Mouse (Mus musculus) embryonic facial prominence, embryonic 12.5 days (tissue): ENCODE results near the gene Exoc3l2. TPM values are rescaled to one million over a fixed set of nuclear protein-coding genes. Genes with fewer than 3 reads are reported as not detected.

Experiments used
- ATAC-seq: fragments of 200-750 bp; cut with Nextera tagmentation; 2 replicates; pipeline ENCODE4 v1.8.0; 2017; ENCODE audit not compliant: insufficient number of reproducible peaks, insufficient read depth, low FRiP score, low TSS enrichment
- H3K27ac ChIP-seq: fragments of 300-500 bp; sonication (generic); 2 replicates; pipeline ENCODE4 v1.5.1; 2016; ENCODE audit warnings: mild to moderate bottlenecking
- H3K27me3 ChIP-seq: fragments of 300-500 bp; sonication (generic); 2 replicates; pipeline ENCODE4 v1.6.1; 2016; ENCODE audit warnings: mild to moderate bottlenecking, moderate library complexity
- H3K36me3 ChIP-seq: fragments of 300-500 bp; sonication (generic); 2 replicates; pipeline ENCODE4 v1.6.1; 2016; ENCODE audit warnings: mild to moderate bottlenecking
- H3K4me1 ChIP-seq: fragments of 300-500 bp; sonication (generic); 2 replicates; pipeline ENCODE4 v1.6.1; 2016
- H3K4me2 ChIP-seq: fragments of 300-500 bp; sonication (generic); replicated peaks from 2 replicates; pipeline ENCODE4 v1.6.1; 2016; ENCODE audit warnings: mild to moderate bottlenecking, moderate library complexity
- H3K4me3 ChIP-seq: fragments of 300-500 bp; sonication (generic); 2 replicates; pipeline ENCODE4 v1.5.1; 2016; ENCODE audit warnings: mild to moderate bottlenecking
- H3K9ac ChIP-seq: fragments of 300-500 bp; sonication (generic); 2 replicates; pipeline ENCODE4 v1.6.1; 2016; ENCODE audit warnings: mild to moderate bottlenecking, moderate library complexity
- H3K9me3 ChIP-seq: fragments of 300-500 bp; sonication (generic); 2 replicates; pipeline ENCODE4 v1.6.1; 2016; ENCODE audit warnings: mild to moderate bottlenecking, moderate library complexity
- WGBS: fragments of 180-500 bp; shearing (Covaris S2); methylation state at CpG from one replicate; pipeline ENCODE4 v1.1.7; 2016; 5-methylcytosine and 5-hydroxymethylcytosine counted together
- polyA plus RNA-seq: library from polyadenylated mRNA; unstranded; fragments of >200 nt; fragmentation: Nextera tagmentation; extraction: Ambion mirVana; gene quantifications from 2 replicates; pipeline ENCODE4 v1.2.1, GENCODE M21; 2016

Gene Exoc3l2
- polyA plus RNA-seq, 1 experiment from 2014 or later, result 1.0 TPM

- Histone ChIP-seq H3K36me3 (no peaks in the 10 kb centered on the region), H3K4me1 (peaks cover 20% of the 10 kb centered on the region), H3K9ac (no peak overlapping the region), H3K27ac (no peak overlapping the region), H3K4me2 (no peak overlapping the region), H3K4me3 (no peak overlapping the region), H3K27me3 (peaks cover 64% of the 10 kb centered on the region), H3K9me3 (no peaks in the 10 kb centered on the region)
- no peak for ATAC-seq
- 68% methylated on average over 12 of the region's 12 CpGs for WGBS
These were observed 5.1 kb downstream of the Exoc3l2 start for GRCm38 (mm10) chr7:19468279-19468678.

GRCm38 (mm10) chr7:19469404-19469803 is 6.3 kb downstream of the Exoc3l2 start:
- Histone ChIP-seq H3K36me3 (no peaks in the 10 kb centered on the region), H3K4me3 (0 out of 2 replicates have a peak overlapping the region, but pooled peaks have one; percentile 6), H3K9ac (no peak overlapping the region), H3K4me1 (peaks cover 15% of the 10 kb centered on the region), H3K9me3 (no peaks in the 10 kb centered on the region), H3K27ac (no peak overlapping the region), H3K4me2 (no peak overlapping the region), H3K27me3 (peaks cover 72% of the 10 kb centered on the region)
- ATAC-seq, result no peak
- 23% methylated on average over 23 of the region's 23 CpGs for WGBS

- no peak overlapping the region for H3K4me3 ChIP-seq
- H3K4me1 ChIP-seq, result peaks cover 6% of the 10 kb centered on the region; the same call in 1 of the 2 replicates
- H3K36me3 ChIP-seq, result no peaks in the 10 kb centered on the region
- no peak overlapping the region for H3K4me2 ChIP-seq
- H3K27ac ChIP-seq, result no peak overlapping the region
- ATAC-seq, result no peak
- WGBS, result 9% methylated on average over 14 of the region's 14 CpGs
- no peak overlapping the region for H3K9ac ChIP-seq
- H3K9me3 ChIP-seq, result no peaks in the 10 kb centered on the region
- H3K27me3 ChIP-seq, result peaks cover 77% of the 10 kb centered on the region
These were observed 7.2 kb downstream of the Exoc3l2 start for GRCm38 (mm10) chr7:19470308-19470707.

DNA sequence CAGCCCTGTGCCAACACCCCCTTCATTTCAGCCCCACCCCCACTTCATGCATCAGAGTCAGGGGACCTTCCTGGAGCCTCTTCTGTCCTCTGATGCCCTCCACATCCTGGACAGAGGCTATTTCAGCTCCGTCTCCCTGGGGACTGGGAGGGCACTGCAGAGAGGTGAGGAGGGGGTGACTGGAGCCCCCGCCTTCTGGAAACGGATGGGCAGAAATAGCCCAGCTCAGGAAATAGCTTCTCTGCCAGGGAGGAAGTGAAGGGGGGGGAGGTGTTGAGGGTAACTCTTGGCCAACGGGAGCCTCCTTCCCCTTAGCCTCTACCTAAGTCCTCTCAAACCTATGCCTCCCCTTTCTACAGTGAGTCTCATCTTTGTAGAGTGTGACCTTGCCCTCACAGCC is 9.3 kb downstream of the Exoc3l2 start:
- H3K4me2 ChIP-seq, result no peak overlapping the region
- H3K9ac ChIP-seq, result peak overlapping the region; percentile 10; the same call in 1 of the 2 replicates
- no peaks in the 10 kb centered on the region for H3K36me3 ChIP-seq
- peaks cover 67% of the 10 kb centered on the region for H3K27me3 ChIP-seq
- no peak for ATAC-seq
- H3K27ac ChIP-seq, result no peak overlapping the region
- no peak overlapping the region for H3K4me3 ChIP-seq
- 41% methylated on average over 4 of the region's 4 CpGs for WGBS
- H3K4me1 ChIP-seq, result 0 out of 2 replicates have a peak, but pooled peaks cover 5% of the 10 kb centered on the region
- H3K9me3 ChIP-seq, result no peaks in the 10 kb centered on the region

DNA sequence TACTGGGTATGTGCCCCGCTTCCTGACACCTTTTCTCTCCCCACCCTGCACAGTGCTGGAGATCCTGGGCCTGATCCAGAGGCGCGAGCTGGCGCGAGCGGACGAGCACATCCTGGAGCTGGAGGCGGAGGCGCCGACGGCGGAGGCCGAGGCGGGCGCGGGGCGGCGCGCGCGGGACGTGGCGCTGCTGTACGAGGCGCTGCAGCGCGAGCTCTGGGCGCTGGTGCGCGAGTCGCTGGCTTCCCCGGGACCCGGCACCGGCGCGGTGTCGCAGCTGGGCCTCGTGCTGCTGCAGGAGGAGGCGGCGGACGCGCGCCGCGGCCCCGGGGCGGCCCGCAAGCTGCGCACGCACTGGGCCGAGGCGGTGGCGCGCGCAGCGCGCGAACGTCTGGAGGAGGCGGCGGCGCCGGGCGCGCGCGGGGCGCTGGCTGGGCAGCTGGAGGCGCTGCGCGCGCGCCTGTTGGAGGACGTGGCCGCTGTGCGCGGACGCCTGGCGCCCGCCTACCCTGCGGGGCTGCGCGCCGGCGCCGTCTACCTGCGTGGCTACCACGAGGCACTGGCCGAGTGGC is 10.8 kb downstream of the Exoc3l2 start:
- H3K27ac ChIP-seq, result peak overlapping the region; percentile 73
- H3K4me2 ChIP-seq, result peak overlapping the region; percentile 76
- H3K9ac ChIP-seq, result peak overlapping the region; percentile 64
- no peaks in the 10 kb centered on the region for H3K36me3 ChIP-seq
- 0 out of 2 replicates have a peak, but pooled peaks cover 5% of the 10 kb centered on the region for H3K4me1 ChIP-seq
- ATAC-seq, result peak; percentile 73
- peaks cover 63% of the 10 kb centered on the region for H3K27me3 ChIP-seq
- peak overlapping the region; percentile 52 for H3K4me3 ChIP-seq
- no peaks in the 10 kb centered on the region for H3K9me3 ChIP-seq
- WGBS, result under 1% methylated on average over 87 of the region's 89 CpGs

DNA sequence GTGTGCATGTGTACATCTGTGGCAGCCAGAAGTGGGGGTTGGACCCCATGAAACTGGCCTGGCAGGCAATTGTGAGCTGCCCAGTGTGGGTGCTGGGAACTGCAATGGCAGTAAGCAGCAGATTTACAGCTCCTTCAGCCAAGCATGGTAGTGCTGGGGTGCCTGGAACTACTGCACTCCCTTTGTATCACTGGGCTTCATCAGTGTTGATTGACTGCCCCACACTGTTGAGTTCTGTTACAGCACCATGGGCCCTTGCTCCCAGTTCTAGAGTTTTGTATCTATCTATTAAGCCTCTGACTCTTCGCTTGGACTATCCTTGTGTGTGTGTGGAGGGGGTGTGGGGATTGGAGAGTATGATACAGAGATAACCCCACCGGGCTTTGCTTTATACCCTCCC is 14.0 kb downstream of the Exoc3l2 start:
- no peaks in the 10 kb centered on the region for H3K9me3 ChIP-seq
- H3K36me3 ChIP-seq, result no peaks in the 10 kb centered on the region
- no peak overlapping the region for H3K4me3 ChIP-seq
- H3K4me1 ChIP-seq, result 0 out of 2 replicates have a peak, but pooled peaks cover 5% of the 10 kb centered on the region
- no peak overlapping the region for H3K4me2 ChIP-seq
- H3K27ac ChIP-seq, result no peak overlapping the region
- no peak overlapping the region for H3K9ac ChIP-seq
- ATAC-seq, result no peak
- H3K27me3 ChIP-seq, result peaks cover 38% of the 10 kb centered on the region
- WGBS, result 75% methylated on average over 2 of the region's 2 CpGs

DNA sequence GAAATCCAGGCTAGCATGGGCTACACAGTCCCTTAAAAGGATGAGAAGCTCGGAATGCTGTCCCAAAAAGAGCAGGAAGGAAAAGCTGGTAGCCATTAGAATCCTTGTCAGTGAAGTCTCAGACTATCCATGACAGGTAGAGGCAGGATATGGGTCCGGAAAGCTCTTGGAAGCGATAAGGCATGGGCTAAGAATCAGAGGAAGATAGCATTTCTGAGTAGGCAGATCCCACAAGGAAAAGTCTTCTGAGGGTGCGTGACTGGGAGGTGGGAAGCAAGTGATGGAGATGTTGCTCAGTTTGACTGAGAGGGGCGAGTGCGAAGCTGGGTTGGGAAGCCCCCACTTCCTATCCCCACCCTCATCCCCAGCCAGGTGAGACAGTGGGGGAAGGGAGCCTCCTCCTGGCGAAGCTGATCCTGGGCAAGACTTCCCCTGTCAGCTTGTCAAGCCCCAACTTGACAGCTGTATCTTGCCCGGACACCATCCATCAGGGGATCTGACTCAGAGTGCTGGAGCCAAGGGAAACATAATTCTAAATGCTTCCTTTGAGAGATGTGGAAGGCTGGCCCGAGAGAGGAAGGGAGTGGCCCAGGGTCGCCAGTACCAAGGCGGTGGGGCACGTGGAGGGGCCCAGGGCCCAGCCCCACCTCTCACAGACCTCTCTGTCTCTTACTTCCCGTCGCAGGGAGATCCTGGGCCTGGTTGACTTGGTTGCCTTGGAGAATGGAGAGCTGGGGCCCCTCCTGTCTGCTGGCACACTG is 14.7 kb downstream of the Exoc3l2 start:
- Histone ChIP-seq H3K27me3 (peaks cover 31% of the 10 kb centered on the region), H3K9ac (no peak overlapping the region), H3K27ac (no peak overlapping the region), H3K4me2 (no peak overlapping the region), H3K4me1 (0 out of 2 replicates have a peak, but pooled peaks cover 5% of the 10 kb centered on the region), H3K36me3 (no peaks in the 10 kb centered on the region), H3K4me3 (no peak overlapping the region), H3K9me3 (no peaks in the 10 kb centered on the region)
- 21% methylated on average over 14 of the region's 14 CpGs for WGBS
- ATAC-seq, result no peak

DNA sequence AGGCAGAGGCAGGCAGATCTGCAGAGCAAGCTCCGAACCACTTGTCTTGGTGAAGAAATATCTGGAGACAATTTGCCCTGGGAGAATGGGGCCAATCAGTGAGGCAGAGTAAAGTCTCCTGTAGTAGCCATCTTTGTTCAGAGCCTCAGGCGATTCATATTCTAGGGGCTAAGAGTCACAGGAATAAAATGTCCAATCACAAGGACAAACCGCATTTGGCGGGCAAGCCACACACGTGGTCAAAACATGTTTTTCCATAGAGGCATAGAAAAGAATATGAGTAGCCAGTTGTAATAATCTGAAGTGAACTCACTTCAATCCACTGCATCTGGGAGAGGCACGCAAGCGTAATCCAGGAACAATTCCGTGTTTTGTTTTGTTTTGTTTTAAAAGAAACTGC is 20.1 kb downstream of the Exoc3l2 start:
- no peaks in the 10 kb centered on the region for H3K36me3 ChIP-seq
- ATAC-seq, result no peak
- no peak overlapping the region for H3K4me3 ChIP-seq
- H3K27me3 ChIP-seq, result peaks cover 27% of the 10 kb centered on the region
- WGBS, result 77% methylated on average over 8 of the region's 8 CpGs
- H3K4me2 ChIP-seq, result no peak overlapping the region
- no peaks in the 10 kb centered on the region for H3K9me3 ChIP-seq
- no peaks in the 10 kb centered on the region for H3K4me1 ChIP-seq
- no peak overlapping the region for H3K27ac ChIP-seq
- no peak overlapping the region for H3K9ac ChIP-seq

GRCm38 (mm10) chr7:19485488-19485887 is 22.4 kb downstream of the Exoc3l2 start:
- Histone ChIP-seq H3K4me2 (no peak overlapping the region), H3K4me3 (no peak overlapping the region), H3K9me3 (no peaks in the 10 kb centered on the region), H3K9ac (no peak overlapping the region), H3K27ac (no peak overlapping the region), H3K4me1 (peaks cover 4% of the 10 kb centered on the region; the same call in 1 of the 2 replicates), H3K27me3 (peaks cover 44% of the 10 kb centered on the region), H3K36me3 (no peaks in the 10 kb centered on the region)
- ATAC-seq, result no peak
- WGBS, result 76% methylated on average over 1 of the region's 1 CpGs

DNA sequence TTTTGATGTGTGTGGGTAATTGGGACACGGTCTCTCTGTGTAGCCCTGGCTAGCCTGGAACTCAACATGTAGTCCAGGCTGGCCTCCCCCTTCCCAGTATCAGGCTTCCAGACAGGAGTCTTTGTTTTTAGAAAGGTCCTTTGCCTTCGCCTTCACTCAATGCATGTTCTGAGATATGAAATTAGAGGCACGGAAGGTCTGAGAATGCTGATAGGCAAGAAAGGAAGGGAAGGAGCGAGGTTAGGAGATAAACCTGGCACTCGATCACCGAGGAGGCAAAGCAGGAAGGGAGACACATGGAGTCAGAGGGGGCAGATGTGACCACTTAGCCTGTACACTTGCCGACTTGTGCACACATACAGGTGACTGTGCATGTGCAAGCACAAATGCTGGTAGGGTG is 23.4 kb downstream of the Exoc3l2 start:
- Histone ChIP-seq H3K4me1 (peaks cover 5% of the 10 kb centered on the region; the same call in 1 of the 2 replicates), H3K27me3 (peaks cover 54% of the 10 kb centered on the region), H3K4me2 (no peak overlapping the region), H3K4me3 (no peak overlapping the region), H3K9ac (no peak overlapping the region), H3K27ac (no peak overlapping the region), H3K9me3 (no peaks in the 10 kb centered on the region), H3K36me3 (no peaks in the 10 kb centered on the region)
- 88% methylated on average over 7 of the region's 7 CpGs for WGBS
- no peak for ATAC-seq

- Histone ChIP-seq H3K27ac (no peak overlapping the region), H3K4me3 (peak overlapping the region; percentile 24), H3K4me2 (peak overlapping the region; percentile 39), H3K9ac (no peak overlapping the region), H3K9me3 (no peaks in the 10 kb centered on the region), H3K4me1 (peaks cover 15% of the 10 kb centered on the region; the same call in 1 of the 2 replicates), H3K36me3 (no peaks in the 10 kb centered on the region), H3K27me3 (peaks cover 71% of the 10 kb centered on the region)
- WGBS, result 9% methylated on average over 31 of the region's 31 CpGs
- ATAC-seq, result no peak
These were observed 26.4 kb downstream of the Exoc3l2 start for GRCm38 (mm10) chr7:19489525-19489924.

- Histone ChIP-seq H3K27me3 (peaks cover 72% of the 10 kb centered on the region), H3K9ac (no peak overlapping the region), H3K27ac (0 out of 2 replicates have a peak overlapping the region, but pooled peaks have one; percentile 23), H3K4me3 (peak overlapping the region; percentile 26), H3K4me2 (peak overlapping the region; percentile 49), H3K9me3 (no peaks in the 10 kb centered on the region), H3K4me1 (peaks cover 17% of the 10 kb centered on the region; the same call in 1 of the 2 replicates), H3K36me3 (no peaks in the 10 kb centered on the region)
- ATAC-seq, result no peak
- 2% methylated on average over 26 of the region's 26 CpGs for WGBS
These were observed 28.6 kb downstream of the Exoc3l2 start for GRCm38 (mm10) chr7:19491731-19492130.
